Mouse (Mus musculus) erythroblast, embryonic 14.5 days (primary cell): ENCODE data around the gene Rps27rt. TPM values are rescaled to one million over a fixed set of nuclear protein-coding genes. Genes with fewer than 3 reads are reported as not detected.
"Not testable (repeated sequence)": the region's sequence is repeated elsewhere in the genome, so short reads cannot be mapped to it uniquely, and the experiment has no call there.

Experiments used
- H3K27me3 ChIP-seq: 2 replicates; pipeline ENCODE4 v1.6.1; 2012; ENCODE audit warnings: inconsistent platforms; ENCODE audit not compliant: control insufficient read depth
- H3K36me3 ChIP-seq: 2 replicates; pipeline ENCODE4 v1.6.1; 2012; ENCODE audit warnings: mild to moderate bottlenecking, inconsistent platforms; ENCODE audit not compliant: control insufficient read depth
- H3K4me1 ChIP-seq: 2 replicates; pipeline ENCODE4 v1.6.1; 2012; ENCODE audit warnings: inconsistent platforms; ENCODE audit not compliant: control insufficient read depth
- H3K4me3 ChIP-seq: replicated peaks from 2 replicates; pipeline ENCODE3; 2012; ENCODE audit warnings: moderate library complexity, mild to moderate bottlenecking, inconsistent platforms
- H3K9me3 ChIP-seq: 2 replicates; pipeline ENCODE4 v1.6.1; 2012; ENCODE audit warnings: low read length, inconsistent platforms, mixed read lengths; ENCODE audit not compliant: control insufficient read depth
- GATA1 ChIP-seq: IDR thresholded peaks from 2 replicates; pipeline ENCODE4 v1.6.1; 2012; ENCODE audit warnings: low read length, inconsistent platforms, mixed read lengths
- TAL1 ChIP-seq: IDR thresholded peaks from 3 replicates; pipeline ENCODE4 v1.6.1; 2012; ENCODE audit warnings: low read length, inconsistent platforms, mixed read lengths
- polyA plus RNA-seq: library from polyadenylated mRNA; stranded (reverse); fragments of >175 nt; gene quantifications from 2 replicates; pipeline ENCODE4 v1.2.3, GENCODE M21; 2012

Rps27rt gene
- 0.22 TPM in 1 of 2 replicates, not detected in the other for polyA plus RNA-seq

DNA sequence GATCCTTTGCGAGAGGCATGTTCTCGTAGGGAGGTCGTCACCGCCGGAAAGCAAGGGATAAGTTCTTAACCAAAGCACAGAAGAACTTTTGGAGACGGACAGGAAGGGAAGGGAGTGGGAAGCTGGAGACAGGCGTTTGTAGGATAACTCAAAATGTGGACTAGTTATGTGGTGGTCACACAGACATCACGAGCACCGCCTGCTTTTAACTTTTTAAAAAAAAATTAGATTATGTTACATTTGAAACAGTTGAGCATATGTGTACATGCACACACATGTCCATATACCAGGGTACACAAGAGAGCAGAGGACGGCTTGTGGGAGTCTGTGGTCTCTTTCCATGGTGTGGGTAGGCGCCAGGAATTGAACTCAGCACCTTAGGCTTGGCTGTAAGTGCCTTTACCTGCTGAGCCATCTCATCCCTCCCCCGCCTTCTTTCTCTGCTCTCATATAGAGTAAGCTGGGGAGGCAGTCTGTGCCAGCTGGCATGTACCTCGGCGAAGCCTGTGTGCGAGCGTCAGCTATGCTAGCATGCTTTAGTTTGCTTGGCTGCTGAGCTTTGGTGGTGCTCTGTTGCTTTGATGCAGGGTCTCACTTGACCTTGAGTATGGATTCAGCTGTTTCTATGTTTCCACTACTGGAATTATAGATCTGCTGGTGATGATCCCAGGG is at the start of gene Rps27rt:
Rps27rt (minus strand) TSS at position 51 of the 672 bp plus-strand sequence.
- Histone ChIP-seq H3K27me3 (peaks cover 31% of the 10 kb centered on the region), H3K4me3 (no peak within 1 kb of the TSS), H3K9me3 (peaks cover 13% of the 10 kb centered on the region), H3K4me1 (no peaks in the 10 kb centered on the region), H3K36me3 (no peaks in the 10 kb centered on the region)
- TF ChIP-seq GATA1 (no peak), TAL1 (no peak)

DNA sequence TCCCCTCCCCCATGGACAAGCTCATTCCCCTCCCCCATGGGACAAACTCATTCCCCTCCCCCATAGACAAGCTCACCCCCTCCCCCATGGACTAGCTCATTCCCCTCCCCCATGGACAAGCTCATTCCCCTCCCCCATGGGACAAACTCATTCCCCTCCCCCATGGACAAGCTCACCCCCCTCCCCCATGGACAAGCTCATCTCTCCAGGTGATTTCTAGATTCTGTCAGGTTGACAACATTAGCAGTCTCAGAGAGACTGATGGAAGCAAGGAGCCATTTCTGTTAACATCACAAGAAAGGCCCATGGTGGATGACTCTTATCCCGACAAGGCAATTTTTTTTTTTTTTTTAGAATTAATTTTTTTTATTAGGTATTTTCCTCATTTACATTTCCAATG is 48.5 kb upstream of the Rps27rt start:
- not testable (repeated sequence) for H3K36me3 ChIP-seq, H3K4me3 ChIP-seq, H3K27me3 ChIP-seq, H3K9me3 ChIP-seq, H3K4me1 ChIP-seq

GRCm38 (mm10) chr9:115030581-115030980 is 48.0 kb upstream of the Rps27rt start:
- H3K4me3 ChIP-seq = no peak overlapping the region
- no peaks in the 10 kb centered on the region for H3K36me3 ChIP-seq
- no peaks in the 10 kb centered on the region for H3K27me3 ChIP-seq
- TF ChIP-seq GATA1 (no peak), TAL1 (no peak)
- H3K4me1 ChIP-seq = no peaks in the 10 kb centered on the region
- H3K9me3 ChIP-seq = no peaks in the 10 kb centered on the region

- Histone ChIP-seq H3K4me3 (no peak overlapping the region), H3K36me3 (no peaks in the 10 kb centered on the region), H3K4me1 (no peaks in the 10 kb centered on the region), H3K27me3 (no peaks in the 10 kb centered on the region), H3K9me3 (no peaks in the 10 kb centered on the region)
- TF ChIP-seq TAL1 (no peak), GATA1 (no peak)
Observed at GRCm38 (mm10) chr9:115029307-115029706, 46.8 kb upstream of the Rps27rt start.

- H3K27me3 ChIP-seq = no peaks in the 10 kb centered on the region
- no peaks in the 10 kb centered on the region for H3K36me3 ChIP-seq
- no peaks in the 10 kb centered on the region for H3K4me1 ChIP-seq
- TF ChIP-seq GATA1 = no peak
- TF ChIP-seq TAL1 = no peak
- no peaks in the 10 kb centered on the region for H3K9me3 ChIP-seq
- no peak overlapping the region for H3K4me3 ChIP-seq
Observed at GRCm38 (mm10) chr9:115023708-115024383, 41.3 kb upstream of the Rps27rt start.

GRCm38 (mm10) chr9:115023137-115023536 is 40.6 kb upstream of the Rps27rt start:
- no peak overlapping the region for H3K4me3 ChIP-seq
- TF ChIP-seq GATA1 (no peak), TAL1 (no peak)
- no peaks in the 10 kb centered on the region for H3K9me3 ChIP-seq
- H3K36me3 ChIP-seq = no peaks in the 10 kb centered on the region
- no peaks in the 10 kb centered on the region for H3K4me1 ChIP-seq
- H3K27me3 ChIP-seq = no peaks in the 10 kb centered on the region

DNA sequence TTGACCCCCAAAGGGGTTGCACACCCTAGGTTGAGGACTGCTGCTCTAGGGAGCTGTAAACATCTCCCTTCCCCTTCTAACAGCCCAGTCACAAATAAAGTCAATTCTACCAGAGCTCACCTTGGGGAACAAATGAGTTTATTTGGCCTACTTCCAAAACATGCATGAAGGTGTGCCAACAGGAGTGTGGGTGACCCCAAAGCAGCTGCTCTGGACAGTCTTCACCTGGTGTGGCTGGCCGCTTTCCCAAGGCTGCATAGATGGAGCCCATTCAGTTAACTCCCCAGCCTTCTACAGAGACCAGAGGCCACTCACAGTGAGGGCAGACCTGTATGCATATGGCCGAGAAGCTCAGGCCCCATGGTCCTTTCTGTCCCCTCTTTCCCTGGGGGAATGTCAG is 38.9 kb upstream of the Rps27rt start:
- Histone ChIP-seq H3K9me3 (no peaks in the 10 kb centered on the region), H3K4me3 (no peak overlapping the region), H3K4me1 (no peaks in the 10 kb centered on the region), H3K27me3 (no peaks in the 10 kb centered on the region), H3K36me3 (no peaks in the 10 kb centered on the region)
- TF ChIP-seq TAL1 = no peak
- no peak for TF ChIP-seq GATA1

DNA sequence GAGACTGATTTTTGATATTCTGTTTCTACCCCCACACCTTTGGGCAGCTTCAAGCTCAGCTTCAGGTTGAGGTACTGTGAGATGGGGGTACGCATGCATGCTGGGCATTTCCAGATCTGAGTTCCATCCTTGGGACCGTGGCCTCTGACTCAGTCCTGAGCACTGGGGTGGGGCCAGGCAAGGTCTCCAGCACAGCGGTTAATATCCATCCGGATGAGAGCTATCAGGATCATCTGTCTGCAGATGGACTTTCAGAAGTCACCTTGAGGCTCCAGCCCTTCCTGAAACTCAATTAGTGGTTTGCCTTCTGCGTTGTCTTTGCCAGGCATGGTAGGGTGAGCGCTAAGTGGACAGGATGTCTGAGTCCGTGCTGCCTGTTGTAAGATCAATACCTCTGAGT is 37.6 kb upstream of the Rps27rt start:
- Histone ChIP-seq H3K4me3 (no peak overlapping the region), H3K9me3 (peaks cover 4% of the 10 kb centered on the region; the same call in 1 of the 2 replicates), H3K27me3 (no peaks in the 10 kb centered on the region), H3K4me1 (no peaks in the 10 kb centered on the region), H3K36me3 (no peaks in the 10 kb centered on the region)
- TF ChIP-seq TAL1 = no peak
- no peak for TF ChIP-seq GATA1

DNA sequence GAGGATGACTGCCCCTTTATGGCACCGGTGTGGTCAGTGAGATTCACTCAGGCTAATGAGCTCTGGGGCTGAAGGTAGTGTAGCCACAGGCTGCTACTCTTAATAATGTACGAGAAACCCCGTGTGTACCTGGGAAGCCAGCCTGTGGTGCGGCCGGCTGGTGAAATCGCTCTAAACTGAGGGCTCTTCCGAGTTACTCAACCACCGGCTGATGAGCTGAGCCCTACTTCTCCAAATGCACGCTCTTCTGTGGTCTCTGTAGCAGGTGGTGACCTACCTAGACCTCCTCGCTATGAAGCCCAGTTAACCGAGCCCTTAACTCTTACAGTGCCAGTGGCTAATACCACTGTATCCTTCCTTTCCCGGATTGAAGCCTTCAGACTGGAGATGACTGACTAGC is 29.8 kb upstream of the Rps27rt start:
- TF ChIP-seq TAL1 = no peak
- TF ChIP-seq GATA1 = no peak
- Histone ChIP-seq H3K9me3 (peaks cover 14% of the 10 kb centered on the region), H3K4me1 (no peaks in the 10 kb centered on the region), H3K27me3 (no peaks in the 10 kb centered on the region), H3K36me3 (no peaks in the 10 kb centered on the region), H3K4me3 (no peak overlapping the region)
